Mouse (Mus musculus): Measurements from ENCODE around the gene Trpm3. TPM values are rescaled to one million over a fixed set of nuclear protein-coding genes. Genes with fewer than 3 reads are reported as not detected.

The Trpm3 gene
- total and polyA plus RNA-seq, 2 experiments from 2014 or later: 19.1 to 64.7 TPM

- Histone ChIP-seq H3K27ac (ENCODE audit: low read depth, low read length) (no peak overlapping the region), H3K4me2 (ENCODE audit: low read depth, low read length, poor library complexity, severe bottlenecking) (no peak overlapping the region), H3K9me3 (ENCODE audit: low read length) (no peaks in the 10 kb centered on the region), H3K27me3 (ENCODE audit: insufficient read depth, low read length) (no peaks in the 10 kb centered on the region), H3K4me3 (ENCODE audit: low read depth, low read length) (no peak overlapping the region), H3K4me1 (ENCODE audit: insufficient read depth, low read length) (no peaks in the 10 kb centered on the region; the same call in 1 of the 2 replicates), H3K9ac (replicated peaks; ENCODE audit: low read length, poor library complexity, severe bottlenecking) (no peak overlapping the region), H3K36me3 (ENCODE audit: insufficient read depth, low read length) (no peaks in the 10 kb centered on the region)
- WGBS: 29% methylated on average over 5 of the region's 5 CpGs
- no peak for ATAC-seq (ENCODE audit: low FRiP score)
- peak; percentile 64 for TF ChIP-seq CTCF (IDR thresholded peaks at IDR 0.05)
- peak; percentile 47 for DNase-seq (ENCODE audit: low spot score)
Measured at GRCm38 (mm10) chr19:22552179-22552578, 413.3 kb downstream of the Trpm3 start.

GRCm38 (mm10) chr19:22554421-22554941 is 415.6 kb downstream of the Trpm3 start:
- Histone ChIP-seq H3K27me3 (ENCODE audit: insufficient read depth, low read length) (no peaks in the 10 kb centered on the region), H3K4me3 (ENCODE audit: low read depth, low read length) (no peak overlapping the region), H3K4me2 (ENCODE audit: low read depth, low read length, poor library complexity, severe bottlenecking) (peak overlapping the region; percentile 1; the same call in 1 of the 2 replicates), H3K36me3 (ENCODE audit: insufficient read depth, low read length) (no peaks in the 10 kb centered on the region), H3K27ac (ENCODE audit: low read depth, low read length) (no peak overlapping the region), H3K9me3 (ENCODE audit: low read length) (no peaks in the 10 kb centered on the region), H3K9ac (replicated peaks; ENCODE audit: low read length, poor library complexity, severe bottlenecking) (no peak overlapping the region), H3K4me1 (ENCODE audit: insufficient read depth, low read length) (no peaks in the 10 kb centered on the region; the same call in 1 of the 2 replicates)
- peak; percentile 9; the same call in 1 of the 2 replicates for TF ChIP-seq CTCF (IDR thresholded peaks at IDR 0.05)
- 5% methylated on average over 7 of the region's 7 CpGs for WGBS
- DNase-seq (ENCODE audit: low spot score) (peak; percentile 80), ATAC-seq (ENCODE audit: low FRiP score) (peak; percentile 47; the same call in 1 of the 2 replicates)

DNA sequence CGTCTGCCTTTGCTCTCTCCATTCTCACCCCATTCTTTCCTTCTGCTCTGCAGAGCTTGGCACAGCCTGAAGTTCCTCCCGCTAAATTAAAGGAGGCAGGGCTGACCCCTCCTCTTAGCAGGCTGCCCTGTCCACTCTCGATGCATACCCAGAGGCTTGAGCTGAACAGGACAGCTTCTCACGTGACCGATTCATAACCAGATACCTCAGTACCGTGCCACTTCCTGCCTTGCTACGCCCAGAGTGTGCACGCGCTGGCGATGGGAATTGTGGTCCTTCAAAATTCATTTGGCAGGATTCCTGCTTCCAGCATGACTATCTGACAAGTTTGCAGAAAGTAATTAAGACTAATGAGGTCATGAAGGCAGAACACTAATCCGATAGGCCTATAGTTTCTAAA is 433.6 kb downstream of the Trpm3 start:
- no peaks in the 10 kb centered on the region for H3K4me1 ChIP-seq (ENCODE audit: insufficient read depth, low read length)
- no peak overlapping the region for H3K4me2 ChIP-seq (ENCODE audit: low read depth, low read length, poor library complexity, severe bottlenecking)
- ATAC-seq (ENCODE audit: low FRiP score) (no peak), DNase-seq (ENCODE audit: low spot score) (no peak)
- TF ChIP-seq CTCF (IDR thresholded peaks at IDR 0.05): no peak
- H3K27me3 ChIP-seq (ENCODE audit: insufficient read depth, low read length): no peaks in the 10 kb centered on the region
- WGBS: 65% methylated on average over 11 of the region's 11 CpGs
- H3K4me3 ChIP-seq (ENCODE audit: low read depth, low read length): no peak overlapping the region
- H3K9me3 ChIP-seq (ENCODE audit: low read length): no peaks in the 10 kb centered on the region
- no peaks in the 10 kb centered on the region for H3K36me3 ChIP-seq (ENCODE audit: insufficient read depth, low read length)
- no peak overlapping the region for H3K9ac ChIP-seq (replicated peaks; ENCODE audit: low read length, poor library complexity, severe bottlenecking)
- no peak overlapping the region for H3K27ac ChIP-seq (ENCODE audit: low read depth, low read length)

GRCm38 (mm10) chr19:22572849-22573248 is 434.0 kb downstream of the Trpm3 start:
- TF ChIP-seq CTCF (IDR thresholded peaks at IDR 0.05): no peak
- no peaks in the 10 kb centered on the region for H3K36me3 ChIP-seq (ENCODE audit: insufficient read depth, low read length)
- H3K4me1 ChIP-seq (ENCODE audit: insufficient read depth, low read length): no peaks in the 10 kb centered on the region
- 95% methylated on average over 2 of the region's 2 CpGs for WGBS
- H3K9me3 ChIP-seq (ENCODE audit: low read length): no peaks in the 10 kb centered on the region
- no peak overlapping the region for H3K27ac ChIP-seq (ENCODE audit: low read depth, low read length)
- H3K9ac ChIP-seq (replicated peaks; ENCODE audit: low read length, poor library complexity, severe bottlenecking): no peak overlapping the region
- H3K27me3 ChIP-seq (ENCODE audit: insufficient read depth, low read length): no peaks in the 10 kb centered on the region
- no peak overlapping the region for H3K4me2 ChIP-seq (ENCODE audit: low read depth, low read length, poor library complexity, severe bottlenecking)
- ATAC-seq (ENCODE audit: low FRiP score): no peak
- no peak for DNase-seq (ENCODE audit: low spot score)
- no peak overlapping the region for H3K4me3 ChIP-seq (ENCODE audit: low read depth, low read length)

GRCm38 (mm10) chr19:22582120-22582745 is 443.4 kb downstream of the Trpm3 start:
- TF ChIP-seq CTCF (IDR thresholded peaks at IDR 0.05): no peak
- Histone ChIP-seq H3K27ac (ENCODE audit: low read depth, low read length) (no peak overlapping the region), H3K9me3 (ENCODE audit: low read length) (no peaks in the 10 kb centered on the region), H3K4me2 (ENCODE audit: low read depth, low read length, poor library complexity, severe bottlenecking) (no peak overlapping the region), H3K27me3 (ENCODE audit: insufficient read depth, low read length) (no peaks in the 10 kb centered on the region), H3K4me1 (ENCODE audit: insufficient read depth, low read length) (no peaks in the 10 kb centered on the region), H3K36me3 (ENCODE audit: insufficient read depth, low read length) (no peaks in the 10 kb centered on the region), H3K4me3 (ENCODE audit: low read depth, low read length) (no peak overlapping the region), H3K9ac (replicated peaks; ENCODE audit: low read length, poor library complexity, severe bottlenecking) (no peak overlapping the region)
- ATAC-seq (ENCODE audit: low FRiP score) (no peak), DNase-seq (ENCODE audit: low spot score) (no peak)
- WGBS: 74% methylated on average over 4 of the region's 4 CpGs

GRCm38 (mm10) chr19:22594492-22594891 is 455.6 kb downstream of the Trpm3 start:
- no peak for ATAC-seq (ENCODE audit: low FRiP score)
- Histone ChIP-seq H3K9ac (replicated peaks; ENCODE audit: low read length, poor library complexity, severe bottlenecking) (no peak overlapping the region), H3K36me3 (ENCODE audit: insufficient read depth, low read length) (no peaks in the 10 kb centered on the region), H3K4me1 (ENCODE audit: insufficient read depth, low read length) (no peaks in the 10 kb centered on the region), H3K4me2 (ENCODE audit: low read depth, low read length, poor library complexity, severe bottlenecking) (no peak overlapping the region), H3K27me3 (ENCODE audit: insufficient read depth, low read length) (no peaks in the 10 kb centered on the region), H3K9me3 (ENCODE audit: low read length) (no peaks in the 10 kb centered on the region), H3K4me3 (ENCODE audit: low read depth, low read length) (no peak overlapping the region), H3K27ac (ENCODE audit: low read depth, low read length) (no peak overlapping the region)
- 86% methylated on average over 3 of the region's 3 CpGs for WGBS
- no peak for TF ChIP-seq CTCF (IDR thresholded peaks at IDR 0.05)
- DNase-seq (ENCODE audit: low spot score): no peak
